Mouse (Mus musculus) erythroblast, embryonic 14.5 days (primary cell): ENCODE measurements at regions not wholly inside any gene's neighbourhood (a gene's known extent, or its start where the extent isn't known, plus 50 kb on each side); places are given as distances from the start of the nearest gene placed in this dataset.

ENCODE experiments used
- GATA1 ChIP-seq: IDR thresholded peaks from 2 replicates; pipeline ENCODE4 v1.6.1; 2012; ENCODE audit warnings: low read length, inconsistent platforms, mixed read lengths
- TAL1 ChIP-seq: IDR thresholded peaks from 3 replicates; pipeline ENCODE4 v1.6.1; 2012; ENCODE audit warnings: low read length, inconsistent platforms, mixed read lengths

GRCm38 (mm10) chr12:25416571-25416970 is 319.6 kb upstream of the Id2 start:
- TF ChIP-seq GATA1 = no peak
- TF ChIP-seq TAL1 = no peak
